Mouse (Mus musculus) small intestine, adult 2 months (tissue): ENCODE results near the gene Nudt17. TPM values are rescaled to one million over a fixed set of nuclear protein-coding genes. Genes with fewer than 3 reads are reported as not detected.

Experiments
- H3K27ac ChIP-seq: fragments of 200-500 bp; 2 replicates; pipeline ENCODE4 v1.5.1; 2012; ENCODE audit warnings: low read depth, low read length, control low read depth, inconsistent platforms; ENCODE audit not compliant: insufficient read depth
- H3K27me3 ChIP-seq: fragments of 200-500 bp; 2 replicates; pipeline ENCODE4 v1.6.1; 2012; ENCODE audit warnings: mild to moderate bottlenecking, moderate library complexity, low read length, inconsistent platforms; ENCODE audit not compliant: control insufficient read depth, insufficient read depth
- H3K36me3 ChIP-seq: fragments of 200-500 bp; 2 replicates; pipeline ENCODE4 v1.6.1; 2012; ENCODE audit warnings: mild to moderate bottlenecking, low read length, control low read depth, inconsistent platforms; ENCODE audit not compliant: control insufficient read depth, insufficient read depth
- H3K4me1 ChIP-seq: fragments of 200-500 bp; 2 replicates; pipeline ENCODE4 v1.6.1; 2012; ENCODE audit warnings: low read length, inconsistent platforms, mixed read lengths; ENCODE audit not compliant: control insufficient read depth, insufficient read depth, insufficient read length
- H3K4me3 ChIP-seq: fragments of 200-500 bp; 2 replicates; pipeline ENCODE4 v1.5.1; 2012; ENCODE audit warnings: low read depth, mild to moderate bottlenecking, control low read depth, inconsistent platforms, low read length, moderate library complexity
- CTCF ChIP-seq: fragments of 200-500 bp; IDR thresholded peaks from 2 replicates; pipeline ENCODE4 v1.5.1; 2012; ENCODE audit warnings: low read depth, mild to moderate bottlenecking, control low read depth, inconsistent platforms, low read length, moderate library complexity, mixed read lengths; ENCODE audit not compliant: insufficient replicate concordance, insufficient read length; ENCODE audit errors: extremely low read depth
- POLR2A ChIP-seq: fragments of 200-500 bp; IDR thresholded peaks from 2 replicates; pipeline ENCODE4 v1.6.1; 2012; ENCODE audit warnings: low read depth, mild to moderate bottlenecking, control low read depth, inconsistent platforms, low read length, moderate library complexity
- WGBS: fragments of 180-500 bp; shearing (Covaris S2); methylation state at CpG from one replicate; pipeline ENCODE4 v1.1.7; 2018; 5-methylcytosine and 5-hydroxymethylcytosine counted together
- polyA plus RNA-seq: library from polyadenylated mRNA; depleted of rRNA; stranded (reverse); fragments of >200 nt; gene quantifications from 2 replicates; pipeline ENCODE4 v1.2.3, GENCODE M21; 2012

Nudt17 gene
- polyA plus RNA-seq, 1 experiment, result 0.70 TPM

- H3K4me1 ChIP-seq, result peaks cover 19% of the 10 kb centered on the region; the same call in 1 of the 2 replicates
- peaks cover 8% of the 10 kb centered on the region for H3K36me3 ChIP-seq
- no peak for TF ChIP-seq CTCF
- TF ChIP-seq POLR2A, result no peak
- 1% methylated on average over 42 of the region's 42 CpGs for WGBS
- H3K27ac ChIP-seq, result peak overlapping the region; percentile 67
- peak overlapping the region; percentile 65 for H3K4me3 ChIP-seq
- no peaks in the 10 kb centered on the region for H3K27me3 ChIP-seq
These were observed 19.7 kb upstream of the Nudt17 start for GRCm38 (mm10) chr3:96727828-96728633.

GRCm38 (mm10) chr3:96727343-96727827 is 19.0 kb upstream of the Nudt17 start, which contains the start of the genes Polr3c and Rnf115:
Gene Polr3c, minus strand, starts transcription at chr3:96727628.
Gene Rnf115, plus strand, starts transcription at chr3:96727664.
- Histone ChIP-seq H3K27me3 (no peaks in the 10 kb centered on the region), H3K36me3 (peaks cover 13% of the 10 kb centered on the region)
- under 1% methylated on average over 51 of the region's 52 CpGs for WGBS

GRCm38 (mm10) chr3:96719173-96719572 is 10.8 kb upstream of the Nudt17 start:
- no peaks in the 10 kb centered on the region for H3K4me1 ChIP-seq
- H3K4me3 ChIP-seq, result no peak overlapping the region
- H3K27me3 ChIP-seq, result no peaks in the 10 kb centered on the region
- H3K36me3 ChIP-seq, result peaks cover 69% of the 10 kb centered on the region
- 74% methylated on average over 14 of the region's 14 CpGs for WGBS
- H3K27ac ChIP-seq, result no peak overlapping the region
- TF ChIP-seq CTCF (peak; percentile 41; the same call in 1 of the 2 replicates), POLR2A (no peak)

More at GRCm38 (mm10) chr3:96727343-96727827, 19.0 kb upstream of the Nudt17 start, which contains the start of the genes Polr3c and Rnf115:
- Histone ChIP-seq H3K4me3 (peak within 1 kb of the TSS; percentile 65), H3K27ac (peak within 1 kb of the TSS; percentile 67), H3K4me1 (peaks cover 19% of the 10 kb centered on the region; the same call in 1 of the 2 replicates)
- no peak for TF ChIP-seq CTCF
- peak; percentile 78; the same call in 1 of the 2 replicates for TF ChIP-seq POLR2A

GRCm38 (mm10) chr3:96715854-96716253 is 7.5 kb upstream of the Nudt17 start:
- H3K4me1 ChIP-seq, result no peaks in the 10 kb centered on the region
- H3K27me3 ChIP-seq, result no peaks in the 10 kb centered on the region
- no peak overlapping the region for H3K4me3 ChIP-seq
- H3K36me3 ChIP-seq, result peaks cover 73% of the 10 kb centered on the region
- no peak for TF ChIP-seq POLR2A
- no peak for TF ChIP-seq CTCF
- H3K27ac ChIP-seq, result no peak overlapping the region
- 74% methylated on average over 2 of the region's 2 CpGs for WGBS

- WGBS, result 77% methylated on average over 5 of the region's 5 CpGs
- no peak overlapping the region for H3K4me3 ChIP-seq
- peaks cover 71% of the 10 kb centered on the region for H3K36me3 ChIP-seq
- H3K4me1 ChIP-seq, result no peaks in the 10 kb centered on the region
- no peak for TF ChIP-seq CTCF
- no peak for TF ChIP-seq POLR2A
- no peak overlapping the region for H3K27ac ChIP-seq
- no peaks in the 10 kb centered on the region for H3K27me3 ChIP-seq
These were observed 5.9 kb upstream of the Nudt17 start for GRCm38 (mm10) chr3:96714286-96714685.

GRCm38 (mm10) chr3:96708684-96709064 is 312 bp upstream of the Nudt17 start:
- Histone ChIP-seq H3K4me1 (peaks cover 7% of the 10 kb centered on the region), H3K27me3 (no peaks in the 10 kb centered on the region; the same call in 1 of the 2 replicates), H3K27ac (no peak overlapping the region), H3K4me3 (no peak overlapping the region), H3K36me3 (peaks cover 47% of the 10 kb centered on the region)
- WGBS, result 58% methylated on average over 2 of the region's 2 CpGs
- TF ChIP-seq POLR2A (no peak), CTCF (no peak)

- H3K4me3 ChIP-seq, result no peak overlapping the region
- no peak overlapping the region for H3K27ac ChIP-seq
- H3K27me3 ChIP-seq, result no peaks in the 10 kb centered on the region; the same call in 1 of the 2 replicates
- WGBS, result 54% methylated on average over 7 of the region's 7 CpGs
- TF ChIP-seq CTCF (no peak), POLR2A (no peak)
- H3K4me1 ChIP-seq, result peaks cover 7% of the 10 kb centered on the region
- peaks cover 41% of the 10 kb centered on the region for H3K36me3 ChIP-seq
These were observed 1.4 kb downstream of the Nudt17 start for GRCm38 (mm10) chr3:96706984-96707383.
